Mouse (Mus musculus) myocyte (in vitro differentiated cells): ENCODE data around the gene Ppp1r16b. TPM values are rescaled to one million over a fixed set of nuclear protein-coding genes. Genes with fewer than 3 reads are reported as not detected.
A peak's percentile ranks its signal among the peaks of the same experiment; 100 is the strongest.

ENCODE experiments used
- H3K27me3 ChIP-seq: one replicate; pipeline ENCODE4 v1.6.1; 2011; ENCODE audit not compliant: control insufficient read depth, insufficient read depth, insufficient read length
- H3K36me3 ChIP-seq: one replicate; pipeline ENCODE4 v1.6.1; 2011; ENCODE audit not compliant: control insufficient read depth, insufficient read depth
- H3K4me2 ChIP-seq: one replicate; pipeline ENCODE4 v1.6.1; 2011; ENCODE audit warnings: low read depth, control low read depth
- H3K4me3 ChIP-seq: one replicate; pipeline ENCODE4 v1.5.1; 2011; ENCODE audit warnings: mild to moderate bottlenecking, control low read depth, moderate library complexity
- H3K79me2 ChIP-seq: one replicate; pipeline ENCODE4 v1.6.1; 2011; ENCODE audit not compliant: control insufficient read depth, insufficient read depth
- H3ac ChIP-seq: one replicate; pipeline ENCODE4 v1.6.1; 2011; ENCODE audit not compliant: control insufficient read depth, insufficient read length
- CEBPB ChIP-seq: IDR thresholded peaks from 2 replicates; pipeline ENCODE4 v1.6.1; 2011; ENCODE audit warnings: mild to moderate bottlenecking, moderate library complexity; ENCODE audit not compliant: poor library complexity, insufficient read depth, severe bottlenecking
- E2F4 ChIP-seq: IDR thresholded peaks from one replicate; pipeline ENCODE4 v1.6.1; 2011; ENCODE audit warnings: mild to moderate bottlenecking, control low read depth, moderate library complexity; ENCODE audit not compliant: insufficient read depth
- MAX ChIP-seq: IDR thresholded peaks from one replicate; pipeline ENCODE4 v1.6.1; 2011; ENCODE audit warnings: low read depth, mild to moderate bottlenecking, control low read depth
- MYOD1 ChIP-seq, 3 experiments: IDR thresholded peaks; one replicate each; pipeline ENCODE4 v1.6.1; 2011; ENCODE audit warnings: control low read depth in 2 of 3, low read depth in 2 of 3, mild to moderate bottlenecking in 2 of 3, moderate library complexity in 1 of 3; ENCODE audit not compliant: insufficient read length in 2 of 3, control insufficient read depth in 1 of 3
- MYOG ChIP-seq, 3 experiments: IDR thresholded peaks; one replicate each; pipeline ENCODE4 v1.6.1; 2011; ENCODE audit warnings: control low read depth in 2 of 3, low read depth in 2 of 3, mild to moderate bottlenecking in 2 of 3; ENCODE audit not compliant: insufficient read length in 2 of 3, control insufficient read depth in 1 of 3, insufficient read depth in 1 of 3
- POLR2A ChIP-seq: IDR thresholded peaks from one replicate; pipeline ENCODE4 v1.6.1; 2011; ENCODE audit warnings: low read depth, mild to moderate bottlenecking, control low read depth, moderate library complexity; ENCODE audit not compliant: insufficient read length
- POLR2AphosphoS2 ChIP-seq: IDR thresholded peaks from one replicate; pipeline ENCODE4 v1.6.1; 2011; ENCODE audit warnings: low read depth, control low read depth; ENCODE audit not compliant: insufficient read length
- REST ChIP-seq: IDR thresholded peaks from one replicate; pipeline ENCODE4 v1.6.1; 2011; ENCODE audit warnings: mild to moderate bottlenecking, control low read depth, moderate library complexity; ENCODE audit not compliant: insufficient read depth, insufficient read length
- SRF ChIP-seq: IDR thresholded peaks from one replicate; pipeline ENCODE4 v1.6.1; 2011; ENCODE audit warnings: low read depth; ENCODE audit not compliant: control insufficient read depth, insufficient read length
- TCF12 ChIP-seq: IDR thresholded peaks from one replicate; pipeline ENCODE4 v1.6.1; 2011; ENCODE audit warnings: mild to moderate bottlenecking, control low read depth; ENCODE audit not compliant: poor library complexity, insufficient read depth, severe bottlenecking
- TCF3 ChIP-seq: IDR thresholded peaks from one replicate; pipeline ENCODE4 v1.6.1; 2011; ENCODE audit warnings: low read depth, control low read depth; ENCODE audit not compliant: insufficient read length
- USF1 ChIP-seq: IDR thresholded peaks from one replicate; pipeline ENCODE4 v1.6.1; 2011; ENCODE audit warnings: low read depth, mild to moderate bottlenecking, control low read depth, moderate library complexity
- polyA plus RNA-seq: library from polyadenylated mRNA; unstranded; fragments of >200 nt; fragmentation: generic; extraction: Trizol; gene quantifications from one replicate; pipeline ENCODE4 v1.2.1, GENCODE M21; 2012; ENCODE audit warnings: missing spikeins

The Ppp1r16b gene
- polyA plus RNA-seq, 1 experiment, result 0.05 TPM

- TF ChIP-seq MYOD1 (IDR thresholded peaks at IDR 0.05; ENCODE audit: control insufficient read depth in 1 of 3, insufficient read length in 2 of 3, low read depth in 2 of 3) (no peak), TCF12 (no peak), TCF3 (no peak), E2F4 (no peak), POLR2A (no peak), MYOG (IDR thresholded peaks at IDR 0.05; ENCODE audit: control insufficient read depth in 1 of 3, insufficient read depth in 1 of 3, insufficient read length in 2 of 3, low read depth in 2 of 3) (no peak), POLR2AphosphoS2 (no peak), SRF (no peak), USF1 (no peak), CEBPB (no peak), REST (no peak), MAX (no peak)
- Histone ChIP-seq H3ac (no peak overlapping the region), H3K27me3 (peaks cover 26% of the 10 kb centered on the region), H3K36me3 (no peaks in the 10 kb centered on the region), H3K4me3 (no peak overlapping the region), H3K79me2 (no peaks in the 10 kb centered on the region), H3K4me2 (no peak overlapping the region)
Measured at GRCm38 (mm10) chr2:158760231-158760630, 95.0 kb downstream of the Ppp1r16b start.

- no peaks in the 10 kb centered on the region for H3K79me2 ChIP-seq
- no peak overlapping the region for H3K4me2 ChIP-seq
- no peaks in the 10 kb centered on the region for H3K36me3 ChIP-seq
- H3K4me3 ChIP-seq, result no peak overlapping the region
- H3K27me3 ChIP-seq, result peaks cover 18% of the 10 kb centered on the region
- no peak overlapping the region for H3ac ChIP-seq
- TF ChIP-seq REST (no peak), TCF3 (no peak), MAX (no peak), SRF (no peak), CEBPB (no peak), USF1 (no peak), MYOD1 (IDR thresholded peaks at IDR 0.05; ENCODE audit: control insufficient read depth in 1 of 3, insufficient read length in 2 of 3, low read depth in 2 of 3) (no peak), MYOG (IDR thresholded peaks at IDR 0.05; ENCODE audit: control insufficient read depth in 1 of 3, insufficient read depth in 1 of 3, insufficient read length in 2 of 3, low read depth in 2 of 3) (no peak), POLR2A (no peak), E2F4 (no peak), POLR2AphosphoS2 (no peak), TCF12 (no peak)
Measured at GRCm38 (mm10) chr2:158762339-158762738, 97.1 kb downstream of the Ppp1r16b start.

GRCm38 (mm10) chr2:158767742-158768339 is 102.6 kb downstream of the Ppp1r16b start, which contains the start of gene Fam83d:
Fam83d (plus strand) TSS chr2:158768093.
- Histone ChIP-seq H3K36me3 (no peaks in the 10 kb centered on the region), H3K27me3 (no peaks in the 10 kb centered on the region), H3K4me3 (peak within 1 kb of the TSS; percentile 49), H3ac (peak within 1 kb of the TSS; percentile 5), H3K4me2 (peak within 1 kb of the TSS; percentile 89), H3K79me2 (peaks cover 45% of the 10 kb centered on the region)
- TF ChIP-seq MYOD1 (IDR thresholded peaks at IDR 0.05; ENCODE audit: control insufficient read depth in 1 of 3, insufficient read length in 2 of 3, low read depth in 2 of 3) (peak in 1 of 3 experiments; percentile 30), USF1 (no peak), TCF12 (no peak), SRF (peak; percentile 43), TCF3 (no peak), E2F4 (peak; percentile 82), POLR2AphosphoS2 (peak; percentile 97), MYOG (IDR thresholded peaks at IDR 0.05; ENCODE audit: control insufficient read depth in 1 of 3, insufficient read depth in 1 of 3, insufficient read length in 2 of 3, low read depth in 2 of 3) (no peak), POLR2A (peak; percentile 98), MAX (no peak), CEBPB (no peak)

GRCm38 (mm10) chr2:158768350-158768749 is 103.2 kb downstream of the Ppp1r16b start:
- TF ChIP-seq MYOD1 (IDR thresholded peaks at IDR 0.05; ENCODE audit: control insufficient read depth in 1 of 3, insufficient read length in 2 of 3, low read depth in 2 of 3) (no peak), CEBPB (no peak), TCF12 (no peak), SRF (no peak), USF1 (no peak), TCF3 (no peak), REST (no peak), MAX (no peak), POLR2A (no peak), POLR2AphosphoS2 (no peak), MYOG (IDR thresholded peaks at IDR 0.05; ENCODE audit: control insufficient read depth in 1 of 3, insufficient read depth in 1 of 3, insufficient read length in 2 of 3, low read depth in 2 of 3) (no peak), E2F4 (no peak)
- Histone ChIP-seq H3K36me3 (no peaks in the 10 kb centered on the region), H3K27me3 (no peaks in the 10 kb centered on the region), H3K4me3 (peak overlapping the region; percentile 49), H3ac (peak overlapping the region; percentile 5), H3K4me2 (peak overlapping the region; percentile 89), H3K79me2 (peaks cover 50% of the 10 kb centered on the region)

GRCm38 (mm10) chr2:158768771-158769170 is 103.6 kb downstream of the Ppp1r16b start:
- TF ChIP-seq MYOG (IDR thresholded peaks at IDR 0.05; ENCODE audit: control insufficient read depth in 1 of 3, insufficient read depth in 1 of 3, insufficient read length in 2 of 3, low read depth in 2 of 3), result no peak
- TF ChIP-seq POLR2AphosphoS2, result no peak
- TF ChIP-seq POLR2A, result no peak
- TF ChIP-seq REST, result no peak
- no peak for TF ChIP-seq MAX
- TF ChIP-seq TCF12, result no peak
- no peak for TF ChIP-seq MYOD1 (IDR thresholded peaks at IDR 0.05; ENCODE audit: control insufficient read depth in 1 of 3, insufficient read length in 2 of 3, low read depth in 2 of 3)
- TF ChIP-seq SRF, result no peak
- TF ChIP-seq E2F4, result no peak
- TF ChIP-seq USF1, result no peak
- no peak for TF ChIP-seq CEBPB
- Histone ChIP-seq H3K27me3 (no peaks in the 10 kb centered on the region), H3K4me3 (peak overlapping the region; percentile 49)

More at GRCm38 (mm10) chr2:158768771-158769170, 103.6 kb downstream of the Ppp1r16b start:
- Histone ChIP-seq H3K4me2 (peak overlapping the region; percentile 89), H3K79me2 (peaks cover 54% of the 10 kb centered on the region), H3ac (peak overlapping the region; percentile 5), H3K36me3 (no peaks in the 10 kb centered on the region)
